Mouse (Mus musculus) MEL (cell line): Measurements from ENCODE around the gene P3h2. TPM values are rescaled to one million over a fixed set of nuclear protein-coding genes. Genes with fewer than 3 reads are reported as not detected.

Experiments used
- DNase-seq: peaks from one replicate; pipeline ENCODE4 v3.0.0; 2011; ENCODE audit warnings: low read depth, low spot score
- H3K27ac ChIP-seq: 2 replicates; pipeline ENCODE4 v1.5.1; 2012; ENCODE audit warnings: low read depth, mild to moderate bottlenecking, control low read depth, low read length, moderate library complexity; ENCODE audit not compliant: control insufficient read depth
- H3K27me3 ChIP-seq, 2 experiments: fragments of 150-350 bp in 1 of 2; sonication (generic) in 1 of 2; 2 replicates each; pipeline ENCODE4 v1.6.1; 2012; ENCODE audit warnings: low read length in 2 of 2, mild to moderate bottlenecking in 2 of 2, improper control_type of control experiment in 1 of 2, moderate library complexity in 1 of 2; ENCODE audit not compliant: insufficient read depth in 2 of 2, control insufficient read depth in 1 of 2
- H3K36me3 ChIP-seq, 2 experiments: 2 replicates each; pipeline ENCODE4 v1.6.1; 2012 to 2014; ENCODE audit warnings: low read length in 2 of 2, improper control_type of control experiment in 1 of 2, inconsistent platforms in 1 of 2, mild to moderate bottlenecking in 1 of 2; ENCODE audit not compliant: insufficient read depth in 2 of 2, control insufficient read depth in 1 of 2
- H3K4me1 ChIP-seq, 2 experiments: fragments of 150-350 bp in 1 of 2; sonication (generic) in 1 of 2; 2 replicates each; pipeline ENCODE4 v1.6.1; 2012; ENCODE audit warnings: low read length in 2 of 2, improper control_type of control experiment in 1 of 2, mild to moderate bottlenecking in 1 of 2; ENCODE audit not compliant: insufficient read depth in 2 of 2, control insufficient read depth in 1 of 2
- H3K4me3 ChIP-seq, 2 experiments: fragments of 150-350 bp in 1 of 2; sonication (generic) in 1 of 2; 2 replicates each; pipeline ENCODE4 v1.5.1; 2012; ENCODE audit warnings: low read depth in 2 of 2, low read length in 2 of 2, mild to moderate bottlenecking in 2 of 2, moderate library complexity in 2 of 2, control low read depth in 1 of 2, improper control_type of control experiment in 1 of 2; ENCODE audit not compliant: control insufficient read depth in 1 of 2, insufficient read depth in 1 of 2
- H3K79me2 ChIP-seq: 2 replicates; pipeline ENCODE4 v1.6.1; 2012; ENCODE audit warnings: mild to moderate bottlenecking, low read length, moderate library complexity; ENCODE audit not compliant: control insufficient read depth, poor library complexity, insufficient read depth
- H3K9ac ChIP-seq: 2 replicates; pipeline ENCODE4 v1.6.1; 2012; ENCODE audit warnings: low read depth, mild to moderate bottlenecking, control low read depth, low read length, moderate library complexity; ENCODE audit not compliant: control insufficient read depth, poor library complexity, severe bottlenecking
- H3K9me3 ChIP-seq: fragments of 150-350 bp; sonication (generic); replicated peaks from 2 replicates; pipeline ENCODE4 v1.6.1; 2012; ENCODE audit warnings: mild to moderate bottlenecking, low read length, improper control_type of control experiment, moderate library complexity; ENCODE audit not compliant: insufficient read depth
- BHLHE40 ChIP-seq: IDR thresholded peaks from 2 replicates; pipeline ENCODE4 v1.6.1; 2012; ENCODE audit warnings: low read depth, mild to moderate bottlenecking, inconsistent platforms, low read length, improper control_type of control experiment, borderline replicate concordance
- CHD1 ChIP-seq: IDR thresholded peaks from 2 replicates; pipeline ENCODE4 v1.6.1; 2012; ENCODE audit warnings: low read depth, mild to moderate bottlenecking, inconsistent platforms, low read length, improper control_type of control experiment
- CHD2 ChIP-seq: IDR thresholded peaks from 2 replicates; pipeline ENCODE4 v1.6.1; 2011; ENCODE audit warnings: low read length, improper control_type of control experiment
- ETS1 ChIP-seq: IDR thresholded peaks from 2 replicates; pipeline ENCODE4 v1.6.1; 2012; ENCODE audit warnings: low read depth, mild to moderate bottlenecking, inconsistent platforms, low read length, improper control_type of control experiment, moderate library complexity
- GATA1 ChIP-seq: IDR thresholded peaks from 2 replicates; pipeline ENCODE4 v1.6.1; 2011; ENCODE audit warnings: low read depth, low read length, improper control_type of control experiment
- HCFC1 ChIP-seq: IDR thresholded peaks from 2 replicates; pipeline ENCODE4 v1.6.1; 2012; ENCODE audit warnings: low read depth, mild to moderate bottlenecking, inconsistent platforms, low read length, improper control_type of control experiment, moderate library complexity
- JUND ChIP-seq: IDR thresholded peaks from 2 replicates; pipeline ENCODE4 v1.6.1; 2011; ENCODE audit warnings: low read depth, mild to moderate bottlenecking, improper control_type of control experiment, low read length
- KAT2A ChIP-seq: conservative IDR thresholded peaks from 2 replicates; pipeline ENCODE4 v1.6.1; 2012; ENCODE audit warnings: low read depth, low read length, improper control_type of control experiment, inconsistent platforms
- MAX ChIP-seq: IDR thresholded peaks from 2 replicates; pipeline ENCODE4 v1.6.1; 2011; ENCODE audit warnings: low read length, improper control_type of control experiment
- MAZ ChIP-seq: IDR thresholded peaks from 2 replicates; pipeline ENCODE4 v1.6.1; 2012; ENCODE audit warnings: low read depth, mild to moderate bottlenecking, inconsistent platforms, low read length, improper control_type of control experiment
- MEF2A ChIP-seq: IDR thresholded peaks from 2 replicates; pipeline ENCODE4 v1.6.1; 2014; ENCODE audit warnings: low read depth, mild to moderate bottlenecking, inconsistent platforms, low read length, improper control_type of control experiment; ENCODE audit not compliant: poor library complexity, insufficient replicate concordance, severe bottlenecking; ENCODE audit errors: extremely low read depth
- MYC ChIP-seq: IDR thresholded peaks from 2 replicates; pipeline ENCODE4 v1.6.1; 2011; ENCODE audit warnings: low read depth, mild to moderate bottlenecking, low read length, improper control_type of control experiment, moderate library complexity
- NRF1 ChIP-seq: IDR thresholded peaks from 2 replicates; pipeline ENCODE4 v1.6.1; 2014; ENCODE audit warnings: low read depth, mild to moderate bottlenecking, inconsistent platforms, low read length, improper control_type of control experiment, moderate library complexity; ENCODE audit not compliant: poor library complexity, insufficient read depth, severe bottlenecking
- POLR2A ChIP-seq, 2 experiments: IDR thresholded peaks; 2 replicates each; pipeline ENCODE4 v1.6.1; 2011 to 2012; ENCODE audit warnings: low read length in 2 of 2, mild to moderate bottlenecking in 2 of 2, control low read depth in 1 of 2, improper control_type of control experiment in 1 of 2, low read depth in 1 of 2, moderate library complexity in 1 of 2; ENCODE audit not compliant: control insufficient read depth in 1 of 2, insufficient read depth in 1 of 2, poor library complexity in 1 of 2
- POLR2AphosphoS2 ChIP-seq: IDR thresholded peaks from 2 replicates; pipeline ENCODE4 v1.6.1; 2011; ENCODE audit warnings: low read length, improper control_type of control experiment
- POLR2AphosphoS5 ChIP-seq: IDR thresholded peaks from 2 replicates; pipeline ENCODE4 v1.6.1; 2012; ENCODE audit warnings: low read depth, borderline replicate concordance, mild to moderate bottlenecking, inconsistent platforms, low read length, moderate library complexity, mixed read lengths
- SIN3A ChIP-seq: IDR thresholded peaks from 2 replicates; pipeline ENCODE4 v1.6.1; 2012; ENCODE audit warnings: low read length, improper control_type of control experiment, inconsistent platforms
- TAL1 ChIP-seq: IDR thresholded peaks from 2 replicates; pipeline ENCODE4 v1.6.1; 2012; ENCODE audit warnings: mild to moderate bottlenecking, inconsistent platforms, low read length, moderate library complexity, mixed read lengths
- TBP ChIP-seq: IDR thresholded peaks from 2 replicates; pipeline ENCODE4 v1.8.0; 2011; ENCODE audit warnings: low read depth, low read length, improper control_type of control experiment
- TCF12 ChIP-seq: IDR thresholded peaks from 2 replicates; pipeline ENCODE4 v1.6.1; 2014; ENCODE audit warnings: low read depth, mild to moderate bottlenecking, inconsistent platforms, low read length, improper control_type of control experiment, moderate library complexity
- UBTF ChIP-seq: IDR thresholded peaks from 2 replicates; pipeline ENCODE4 v1.6.1; 2012; ENCODE audit warnings: low read depth, mild to moderate bottlenecking, inconsistent platforms, low read length, improper control_type of control experiment, moderate library complexity, borderline replicate concordance; ENCODE audit not compliant: insufficient read depth
- USF1 ChIP-seq: IDR thresholded peaks from 2 replicates; pipeline ENCODE4 v1.6.1; 2014; ENCODE audit warnings: low read depth, mild to moderate bottlenecking, inconsistent platforms, low read length, improper control_type of control experiment, moderate library complexity
- USF2 ChIP-seq, 2 experiments: IDR thresholded peaks; 2 replicates each; pipeline ENCODE4 v1.6.1; 2011 to 2012; ENCODE audit warnings: improper control_type of control experiment in 2 of 2, low read length in 2 of 2, borderline replicate concordance in 1 of 2, inconsistent platforms in 1 of 2, low read depth in 1 of 2, mild to moderate bottlenecking in 1 of 2; ENCODE audit not compliant: insufficient read depth in 1 of 2
- ZC3H11A ChIP-seq: IDR thresholded peaks from 2 replicates; pipeline ENCODE4 v1.6.1; 2012; ENCODE audit warnings: low read depth, mild to moderate bottlenecking, inconsistent platforms, low read length, improper control_type of control experiment
- ZKSCAN1 ChIP-seq: IDR thresholded peaks from 2 replicates; pipeline ENCODE4 v1.6.1; 2012; ENCODE audit warnings: low read depth, mild to moderate bottlenecking, inconsistent platforms, low read length, improper control_type of control experiment, moderate library complexity
- ZMIZ1 ChIP-seq: IDR thresholded peaks from 2 replicates; pipeline ENCODE4 v1.6.1; 2012; ENCODE audit warnings: low read depth, mild to moderate bottlenecking, inconsistent platforms, low read length, improper control_type of control experiment, moderate library complexity
- polyA plus RNA-seq, 2 experiments: library from polyadenylated mRNA; stranded (reverse) in 1 of 2; unstranded in 1 of 2; fragments of >175 nt in 1 of 2; fragments of >200 nt in 1 of 2; gene quantifications; 2 replicates each; pipeline versions ENCODE4 v1.2.1 to v1.2.4; 2012; ENCODE audit warnings: low replicate concordance in 2 of 2, low read depth in 1 of 2; ENCODE audit not compliant: insufficient read length in 2 of 2, insufficient read depth in 1 of 2, missing spikeins in 1 of 2
- total RNA-seq: library from RNA; depleted of rRNA; stranded (reverse); fragments of 300-350 nt; gene quantifications from 2 replicates; pipeline ENCODE4 v1.2.3, GENCODE M21; 2012

Gene P3h2
- total and polyA plus RNA-seq, 3 experiments = not detected

DNA sequence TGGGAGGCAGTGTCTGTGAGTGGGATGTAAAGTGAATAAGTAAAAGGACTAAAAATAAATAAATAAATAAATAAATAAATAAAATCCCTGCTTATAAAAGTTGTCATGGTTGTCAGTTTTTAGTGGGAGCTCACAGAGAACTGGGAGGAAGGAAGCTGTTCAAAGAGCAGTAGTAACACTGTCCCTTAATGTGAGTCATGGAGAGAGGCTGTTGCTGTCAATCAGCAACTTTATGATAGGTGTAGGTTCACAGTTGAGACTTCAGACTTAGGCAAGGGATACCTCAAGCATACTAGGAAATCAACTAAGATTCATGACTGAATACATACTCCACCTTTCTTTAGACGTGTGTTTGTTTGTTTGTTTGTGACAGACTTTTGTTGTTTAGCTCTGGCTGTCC, 45.4 kb upstream of the P3h2 start:
- no peak overlapping the region for H3K27ac ChIP-seq
- TF ChIP-seq UBTF (no peak), NRF1 (no peak), ZC3H11A (no peak), KAT2A (no peak), USF1 (no peak), POLR2AphosphoS2 (no peak), TAL1 (no peak), SIN3A (no peak), MEF2A (no peak), ETS1 (no peak), ZKSCAN1 (no peak), BHLHE40 (no peak), MAX (no peak), TCF12 (no peak), MAZ (no peak), POLR2AphosphoS5 (no peak), MYC (no peak), JUND (no peak), CHD2 (no peak), GATA1 (no peak)
- no peaks in the 10 kb centered on the region for H3K36me3 ChIP-seq
- H3K9me3 ChIP-seq = no peaks in the 10 kb centered on the region
- DNase-seq = no peak
- no peak overlapping the region for H3K4me3 ChIP-seq
- no peaks in the 10 kb centered on the region for H3K27me3 ChIP-seq
- no peaks in the 10 kb centered on the region for H3K4me1 ChIP-seq
- H3K79me2 ChIP-seq = no peaks in the 10 kb centered on the region
- H3K9ac ChIP-seq = no peak overlapping the region

DNA sequence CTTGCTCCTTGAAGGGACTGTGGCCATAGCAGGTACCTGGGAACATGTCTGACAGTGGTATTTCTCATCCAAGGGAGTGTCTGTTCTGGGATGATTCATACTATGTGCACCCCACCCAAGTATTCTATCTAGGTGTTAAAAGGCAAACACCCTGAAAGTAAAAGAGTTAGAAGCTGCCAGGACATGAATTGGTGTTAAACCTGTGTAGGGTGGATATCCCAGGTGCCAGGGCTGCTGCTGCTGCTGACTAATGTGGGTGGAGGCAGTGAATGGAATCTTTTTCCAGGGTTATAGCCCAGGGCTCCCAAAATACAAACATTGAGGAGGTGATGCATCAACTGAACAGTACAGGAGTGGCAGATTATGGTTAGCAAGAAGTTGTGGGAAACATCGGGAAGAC, 41.3 kb upstream of the P3h2 start:
- no peak for DNase-seq
- TF ChIP-seq TBP = no peak
- no peak for TF ChIP-seq CHD1
- no peak for TF ChIP-seq MYC
- no peak for TF ChIP-seq USF1
- TF ChIP-seq POLR2A (IDR thresholded peaks at IDR 0.05; ENCODE audit: control insufficient read depth in 1 of 2, insufficient read depth in 1 of 2, low read depth in 1 of 2, low read length in 2 of 2, poor library complexity in 1 of 2) = no peak
- no peak for TF ChIP-seq BHLHE40
- no peak for TF ChIP-seq USF2 (IDR thresholded peaks at IDR 0.05; ENCODE audit: borderline replicate concordance in 1 of 2, insufficient read depth in 1 of 2, low read depth in 1 of 2, low read length in 2 of 2)
- TF ChIP-seq CHD2 = no peak
- no peak for TF ChIP-seq POLR2AphosphoS2
- no peak for TF ChIP-seq HCFC1
- TF ChIP-seq ZMIZ1 = no peak
- no peak for TF ChIP-seq JUND
- no peak for TF ChIP-seq MAZ
- no peak for TF ChIP-seq NRF1
- Histone ChIP-seq H3K9me3 (no peaks in the 10 kb centered on the region), H3K27me3 (no peaks in the 10 kb centered on the region), H3K9ac (no peak overlapping the region), H3K4me1 (no peaks in the 10 kb centered on the region), H3K27ac (no peak overlapping the region), H3K79me2 (no peaks in the 10 kb centered on the region), H3K4me3 (no peak overlapping the region), H3K36me3 (no peaks in the 10 kb centered on the region)
